Mouse (Mus musculus): ENCODE measurements at regions not wholly inside any gene's neighbourhood (a gene's known extent, or its start where the extent isn't known, plus 50 kb on each side); places are given as distances from the start of the nearest gene placed in this dataset.

DNA sequence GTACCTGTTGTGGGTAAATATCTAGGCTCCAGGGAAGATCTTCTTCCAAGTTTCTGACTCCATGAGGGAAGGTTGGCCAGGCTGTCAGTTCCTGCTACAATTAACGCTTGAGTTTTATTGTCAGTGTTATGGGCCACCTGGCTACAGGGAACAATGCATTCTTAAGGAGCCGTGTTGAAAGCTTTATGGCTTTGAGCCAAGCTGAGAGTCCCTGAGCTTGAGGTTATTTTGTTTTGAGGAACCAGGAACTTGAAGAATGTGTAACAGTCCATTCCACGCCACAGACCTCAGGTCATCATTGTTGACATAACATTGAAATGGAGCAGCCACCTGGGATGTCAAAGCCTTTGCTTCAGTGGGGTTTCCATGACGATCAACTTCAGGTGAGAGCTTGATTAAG lies 71.6 kb upstream of the Lhx8 start:
- DNase-seq (ENCODE audit: low spot score in 2 of 2) = no peak
- intact Hi-C loops (cut with DNase I) = no loop called here

DNA sequence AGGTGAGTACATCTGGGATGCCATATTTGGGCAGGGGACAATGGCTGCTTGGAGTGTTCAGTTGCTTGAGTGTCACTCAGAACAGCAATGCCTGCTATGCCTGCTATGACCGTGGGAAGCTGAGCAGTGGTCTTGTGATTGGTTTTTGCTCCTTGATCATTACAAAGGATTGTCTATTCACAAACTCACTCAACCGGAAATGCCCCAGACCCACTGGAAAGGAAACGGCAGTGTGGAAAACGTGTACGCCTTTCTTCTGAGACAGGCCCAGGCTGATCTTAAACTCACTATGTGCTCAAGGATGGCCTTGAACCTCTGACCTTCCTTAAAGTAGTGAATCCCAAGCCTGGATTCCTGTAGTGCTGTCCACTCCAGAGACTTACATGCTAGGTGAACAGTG lies 63.2 kb upstream of the Lhx8 start:
- intact Hi-C loops (cut with DNase I) = no loop called here
- no peak for DNase-seq (ENCODE audit: low spot score in 2 of 2)

DNA sequence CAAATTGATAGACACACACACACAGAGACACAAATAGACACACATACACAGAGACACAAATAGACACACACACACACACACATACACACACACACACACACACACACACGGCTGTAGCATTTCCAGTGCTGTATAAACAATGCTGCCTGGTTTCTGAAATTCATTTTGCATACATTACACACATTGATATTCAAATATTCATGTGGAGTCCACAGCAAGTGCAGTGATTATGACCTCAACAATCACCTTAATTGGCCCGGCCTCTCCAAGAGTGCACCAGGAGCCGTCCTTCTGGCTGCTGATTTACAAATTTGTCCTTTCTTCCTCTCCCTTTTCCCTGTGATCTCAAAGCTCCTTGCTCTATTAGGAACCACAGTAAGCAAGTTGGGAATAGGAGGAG lies 61.2 kb upstream of the Lhx8 start:
- DNase-seq (ENCODE audit: low spot score in 2 of 2) = no peak
- intact Hi-C loops (cut with DNase I) = no loop called here

DNA sequence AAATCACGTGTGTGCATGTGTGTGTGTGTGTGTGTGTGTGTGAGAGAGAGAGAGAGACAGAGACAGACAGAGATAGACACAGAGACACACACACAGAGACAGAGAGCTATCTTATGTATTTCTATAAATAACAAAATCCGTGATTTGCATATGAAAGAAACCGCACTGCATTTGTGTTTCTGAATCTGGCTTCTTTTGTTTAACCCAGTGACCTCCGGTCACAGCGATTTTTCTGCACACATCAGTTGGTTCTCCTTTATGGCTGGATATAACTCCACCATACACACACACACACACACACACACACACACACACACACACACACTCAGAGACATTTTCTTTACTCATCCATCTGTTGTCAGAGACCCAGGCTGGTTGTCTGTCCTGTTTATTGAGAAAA lies 58.2 kb upstream of the Lhx8 start:
- no peak for DNase-seq (ENCODE audit: low spot score in 2 of 2)
- intact Hi-C loops (cut with DNase I) = loop anchor here (2.0 kb wide), 1 partner anchor 38 kb away; no protein-coding TSS in a partner anchor

DNA sequence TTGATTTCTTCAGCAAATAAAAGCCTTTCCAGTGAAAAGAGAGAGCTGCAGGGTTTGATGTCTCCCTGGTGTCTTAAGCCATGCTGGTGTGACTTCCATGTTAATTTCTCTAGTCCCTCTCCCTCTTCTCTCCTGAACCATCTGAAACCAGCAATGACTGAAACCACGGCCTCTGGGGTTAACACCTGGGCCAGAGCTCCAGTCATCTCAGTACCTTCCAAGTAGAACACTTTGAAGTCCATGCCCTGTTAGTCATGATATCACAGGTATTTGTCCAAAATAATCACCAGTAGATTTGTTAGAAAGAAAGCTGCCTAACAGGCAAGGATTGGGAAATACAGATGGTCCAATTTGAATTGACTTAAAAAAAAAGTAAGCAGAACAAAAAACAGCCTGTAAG lies 56.8 kb upstream of the Lhx8 start:
- intact Hi-C loops (cut with DNase I) = no loop called here
- no peak for DNase-seq (ENCODE audit: low spot score in 2 of 2)

DNA sequence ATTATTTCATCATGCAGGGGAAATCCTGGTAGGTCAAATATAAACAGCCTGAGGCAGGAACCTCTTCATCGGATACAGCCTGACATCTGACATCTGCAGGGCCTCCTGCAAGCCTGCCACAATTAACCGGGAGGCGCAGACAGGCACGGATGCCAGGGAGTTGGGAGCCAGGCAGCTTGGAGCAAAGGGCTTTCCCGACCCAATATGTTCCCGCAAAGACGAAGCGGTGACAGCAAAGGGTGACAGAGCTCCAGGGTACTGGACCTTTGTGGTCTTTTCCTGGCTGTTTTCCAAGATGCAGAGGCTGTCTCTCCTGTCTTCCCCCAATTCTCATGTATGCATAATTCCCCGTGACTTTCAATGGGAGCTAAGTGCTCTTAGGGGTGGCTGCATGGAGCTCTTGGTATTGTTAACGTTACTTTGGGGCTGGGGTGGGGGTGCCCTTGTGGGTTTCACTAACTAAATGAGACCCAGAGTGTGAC lies 55.4 kb upstream of the Lhx8 start:
- intact Hi-C loops (cut with DNase I) = no loop called here
- DNase-seq (ENCODE audit: low spot score in 2 of 2) = no peak

DNA sequence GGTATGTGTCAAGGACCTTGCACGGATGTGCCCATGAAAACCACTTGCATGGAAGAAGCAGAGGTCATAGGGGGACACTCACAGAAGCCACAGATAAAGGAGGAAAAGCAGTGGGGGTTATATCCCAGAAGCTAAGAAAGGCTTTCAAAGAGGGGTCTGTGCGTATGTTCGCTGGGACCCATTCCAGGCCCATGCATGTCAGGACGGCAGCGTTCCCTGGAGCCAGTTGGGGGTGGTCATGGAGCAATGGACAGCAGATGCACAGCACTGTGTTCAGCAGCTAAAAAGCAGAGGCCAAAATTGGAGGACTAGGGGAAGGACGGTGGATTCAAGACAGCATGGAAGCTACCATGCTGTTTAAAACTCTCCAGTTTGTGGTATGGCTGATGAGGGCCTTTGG lies 52.4 kb upstream of the Lhx8 start:
- DNase-seq (ENCODE audit: low spot score in 2 of 2) = no peak
- intact Hi-C loops (cut with DNase I) = no loop called here

DNA sequence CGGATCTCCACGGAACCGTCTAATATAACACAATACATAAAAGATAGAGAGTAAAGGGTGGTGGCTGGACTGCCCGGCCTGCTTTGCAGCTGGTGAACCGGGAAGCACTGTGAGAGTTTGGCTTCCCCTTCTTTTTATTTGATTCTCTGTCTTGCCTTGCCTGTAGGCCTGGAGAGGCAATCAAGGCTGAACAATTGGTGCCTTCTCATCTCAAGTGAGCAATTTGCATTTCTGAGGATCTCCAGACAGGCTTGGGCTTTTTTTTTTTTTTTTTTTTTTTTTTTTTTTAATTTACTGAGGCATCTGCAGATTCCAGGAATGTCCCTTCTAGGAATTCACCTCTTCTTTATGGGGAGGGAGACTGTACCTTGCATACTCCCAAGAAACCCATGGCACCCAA lies 51.1 kb upstream of the Lhx8 start:
- intact Hi-C loops (cut with DNase I) = no loop called here
- DNase-seq (ENCODE audit: low spot score in 2 of 2) = no peak
